Mouse (Mus musculus) spleen, adult 2 months (tissue): ENCODE measurements around the gene Mpeg1.

Source experiments
- CTCF ChIP-seq: fragments of 200-500 bp; IDR thresholded peaks from 2 replicates; pipeline ENCODE4 v1.5.1; 2011; ENCODE audit warnings: mild to moderate bottlenecking, inconsistent platforms; ENCODE audit not compliant: insufficient read depth, insufficient read length, insufficient replicate concordance; ENCODE audit errors: extremely low read depth
- POLR2A ChIP-seq: fragments of 200-500 bp; IDR thresholded peaks from 2 replicates; pipeline ENCODE4 v1.6.1; 2011; ENCODE audit warnings: low read depth, low read length, inconsistent platforms

DNA sequence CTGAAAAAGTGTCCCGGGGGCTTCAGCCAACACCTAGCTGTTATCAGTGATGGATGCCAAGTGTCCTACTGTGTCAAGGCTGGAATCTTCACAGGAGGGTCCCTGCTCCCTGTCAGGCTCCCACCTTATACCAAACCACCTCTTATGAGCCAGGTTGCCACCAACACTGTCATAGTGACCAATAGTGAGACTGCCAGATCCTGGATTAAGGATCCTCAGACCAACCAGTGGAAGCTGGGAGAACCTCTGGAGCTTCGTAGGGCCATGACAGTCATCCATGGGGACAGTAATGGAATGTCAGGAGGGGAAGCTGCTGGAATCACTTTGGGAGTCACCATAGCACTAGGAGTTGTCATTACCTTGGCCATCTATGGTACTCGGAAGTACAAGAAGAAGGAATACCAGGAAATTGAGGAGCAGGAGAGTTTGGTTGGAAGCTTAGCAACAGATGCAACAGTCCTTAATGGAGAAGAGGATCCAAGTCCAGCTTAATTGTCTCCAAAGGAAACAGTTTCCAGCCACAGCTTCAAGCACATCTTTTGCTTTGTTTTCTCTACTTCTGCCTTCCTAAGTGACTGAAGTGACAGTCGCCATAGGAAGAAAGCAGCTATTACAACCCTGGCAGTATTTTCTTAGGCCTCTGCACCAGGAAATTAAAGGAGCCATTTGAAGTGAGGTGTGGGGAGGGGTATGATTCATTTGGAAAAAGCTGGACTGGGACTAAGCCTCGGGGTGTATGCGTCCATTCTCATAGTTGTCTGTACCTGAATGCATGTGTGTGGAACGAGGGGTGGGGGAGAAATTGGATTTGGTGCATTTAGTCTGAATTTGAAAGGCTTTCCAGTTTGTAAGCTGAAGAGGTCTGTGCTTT, 2.5 kb downstream of the Mpeg1 start:
- no peak for TF ChIP-seq CTCF
- no peak for TF ChIP-seq POLR2A
